Mouse (Mus musculus) left cerebral cortex, postnatal 10 days (tissue): ENCODE data around the gene 4930404N11Rik. TPM values are rescaled to one million over a fixed set of nuclear protein-coding genes. Genes with fewer than 3 reads are reported as not detected.

Experiments used
- DNase-seq, 2 experiments: peaks; one replicate each; pipeline ENCODE4 v3.0.0; 2021 to 2022; ENCODE audit warnings: low spot score in 2 of 2, mixed read lengths in 1 of 2; ENCODE audit errors: extremely low spot score in 1 of 2
- intact Hi-C: fragments of 180-260 bp; cut with DNase I; formaldehyde crosslinking; loops from one replicate; pipeline ENCODE4 v1.15.1; 2025
- total RNA-seq, 2 experiments: library from RNA; stranded (reverse); gene quantifications; 2 replicates each; pipeline ENCODE4 v1.2.3; 2021

The 4930404N11Rik gene
- total RNA-seq, 2 experiments from 2014 or later: 1.2 to 1.7 TPM

DNA sequence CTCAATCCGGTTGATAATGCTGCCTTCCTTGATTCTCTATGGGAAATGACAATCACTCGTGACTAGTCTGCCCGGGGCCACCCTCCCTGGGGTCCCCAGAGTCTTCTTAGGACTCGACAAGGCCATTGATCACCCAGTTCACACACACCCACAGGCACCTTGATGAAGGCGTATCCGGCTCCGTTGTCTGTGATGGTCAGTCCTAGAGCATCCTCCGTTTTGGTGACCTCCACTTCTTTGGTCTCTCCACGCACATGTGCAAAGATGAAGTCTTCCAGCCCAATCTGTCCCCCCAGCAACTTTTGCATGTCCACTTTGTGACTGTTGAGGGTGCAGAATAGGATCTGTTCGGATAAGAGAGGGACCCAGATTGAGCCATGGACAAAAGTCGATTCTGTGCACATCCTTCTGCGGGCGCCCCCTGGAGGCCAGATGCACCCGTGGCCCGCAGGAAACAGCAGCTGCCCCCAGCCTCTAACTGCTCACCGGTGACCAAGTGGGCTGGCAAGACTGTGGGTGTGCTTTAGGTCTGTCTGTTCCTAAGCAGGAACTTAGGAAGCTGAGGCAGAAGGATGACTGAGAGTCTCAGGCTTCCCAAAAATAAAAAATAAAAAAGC is 24.2 kb downstream of the 4930404N11Rik start:
- intact Hi-C loops: no loop called here
- DNase-seq: peak in 1 of 2 experiments; percentile 80

DNA sequence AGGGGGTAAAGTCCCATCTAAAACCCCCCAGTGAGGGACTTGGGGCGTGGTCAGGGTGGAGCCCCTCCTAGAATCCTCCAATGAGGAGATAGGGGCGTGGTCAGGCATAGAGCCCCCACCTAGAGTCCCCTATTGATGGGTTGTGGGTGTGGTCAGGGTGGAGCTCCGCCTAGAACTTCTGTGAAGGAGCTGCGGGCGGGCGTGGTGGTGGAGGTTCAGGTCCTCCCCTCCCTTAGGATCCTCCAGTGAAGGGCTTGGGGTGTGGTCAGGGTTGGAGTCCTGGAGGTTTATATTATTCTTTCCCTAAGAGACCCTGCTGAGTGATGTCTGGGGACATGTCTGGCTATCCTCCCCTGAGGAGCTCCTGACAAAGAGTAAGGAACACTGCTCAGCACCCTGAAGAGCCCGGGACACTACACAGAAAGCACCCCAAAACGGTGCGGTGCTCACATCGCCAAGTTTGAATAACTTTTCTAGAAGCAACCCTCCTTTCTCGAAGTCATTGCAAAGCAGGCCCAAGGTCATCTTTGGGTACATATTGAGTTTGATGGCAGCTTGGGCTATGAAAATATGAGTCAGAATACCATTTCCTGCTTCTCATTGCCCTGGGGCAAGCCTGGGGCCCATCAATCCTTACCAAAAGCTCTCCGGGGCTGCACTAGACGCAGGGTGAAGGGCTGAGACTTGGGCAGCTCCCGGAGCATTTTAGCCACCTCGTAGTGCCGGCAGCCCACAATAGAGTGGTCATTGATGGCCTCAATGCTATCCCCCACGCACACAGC is 24.9 kb downstream of the 4930404N11Rik start:
- no peak for DNase-seq
- intact Hi-C loops: no loop called here

DNA sequence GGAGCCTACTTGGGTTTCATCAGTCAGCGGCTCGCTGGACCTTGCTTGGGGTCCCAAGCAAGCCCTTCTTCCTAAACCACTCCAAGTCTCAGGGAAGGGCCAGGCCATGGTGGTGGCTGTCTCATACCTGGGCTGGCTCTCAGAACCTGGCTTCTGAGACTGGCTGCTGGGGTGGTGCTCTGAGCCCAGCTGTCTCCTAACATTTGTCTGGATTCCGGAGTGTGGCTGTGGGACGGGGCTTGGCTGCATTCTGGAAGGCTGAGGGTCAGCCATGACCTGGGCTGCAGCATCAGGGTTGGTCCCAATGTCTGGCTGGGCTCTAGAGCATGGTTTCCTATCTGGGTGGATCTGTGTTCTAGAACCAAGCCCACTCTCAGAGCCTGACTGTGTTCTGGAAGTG is 29.1 kb downstream of the 4930404N11Rik start:
- no peak for DNase-seq
- intact Hi-C loops: no loop called here

DNA sequence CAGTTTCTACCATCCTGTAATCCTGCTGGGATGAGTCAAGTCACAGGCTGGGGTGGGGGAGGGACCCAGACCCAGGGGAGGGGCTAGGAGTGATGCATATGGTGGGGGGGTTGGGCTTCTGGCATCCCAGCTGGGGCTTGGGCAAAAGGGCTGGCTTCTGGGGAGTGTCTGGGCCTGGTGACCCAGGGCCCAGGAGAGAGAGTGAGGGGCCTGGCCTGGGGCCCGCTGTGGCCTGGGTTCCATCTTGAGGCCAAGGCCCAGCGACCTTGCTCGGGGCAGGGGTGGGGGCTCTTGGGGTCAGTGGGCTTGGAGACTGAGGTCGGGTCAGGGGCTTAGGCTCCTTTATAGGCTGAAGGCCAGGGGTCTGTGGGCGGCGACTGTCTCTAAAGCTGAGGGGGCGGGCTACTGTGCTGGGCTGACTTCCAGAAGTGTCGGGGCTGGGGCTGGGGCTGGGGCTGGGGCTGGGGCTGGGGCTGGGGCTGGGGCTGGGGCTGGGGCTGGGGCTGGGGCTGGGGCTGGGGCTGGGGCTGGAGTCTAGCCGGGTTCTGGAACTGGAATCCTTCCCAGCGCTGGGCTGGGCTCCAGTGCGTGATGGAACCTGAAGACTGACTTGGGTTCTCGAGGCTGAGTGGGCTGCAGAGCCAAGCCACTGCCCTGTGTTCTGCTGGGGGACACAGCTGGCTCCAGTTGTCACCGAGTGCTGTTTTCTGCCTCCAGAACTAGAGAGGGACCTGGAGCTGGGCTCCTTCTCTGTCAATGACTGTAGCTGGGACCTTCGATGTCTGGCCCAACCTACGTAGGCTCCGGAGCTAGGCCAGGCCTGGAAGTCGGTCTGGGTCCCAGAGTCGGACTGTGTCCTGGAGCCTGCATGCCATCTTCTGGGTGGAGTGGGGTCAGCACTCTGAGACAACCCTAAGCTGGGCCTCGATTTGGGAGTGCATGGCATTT is 29.9 kb downstream of the 4930404N11Rik start:
- intact Hi-C loops: no loop called here
- DNase-seq: no peak

DNA sequence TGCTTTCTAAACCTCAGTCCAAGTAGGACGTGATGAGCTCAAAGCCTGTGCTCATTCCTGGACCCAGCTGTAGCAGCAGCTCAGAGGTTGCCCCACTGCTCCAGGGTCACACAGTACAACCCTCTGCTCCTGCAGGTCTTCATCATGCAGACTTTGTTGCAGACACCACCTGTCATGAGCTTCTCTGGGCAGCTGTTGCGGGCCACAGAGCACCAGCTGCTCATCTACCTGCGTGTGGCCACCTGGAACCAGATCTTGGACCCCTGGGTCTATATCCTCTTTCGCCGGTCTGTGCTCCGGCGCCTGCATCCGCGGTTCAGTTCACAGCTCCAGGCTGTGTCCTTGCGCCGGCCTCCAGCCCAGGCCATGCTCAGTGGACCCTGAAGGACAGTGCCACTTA is 31.3 kb downstream of the 4930404N11Rik start:
- intact Hi-C loops: no loop called here
- DNase-seq: no peak

DNA sequence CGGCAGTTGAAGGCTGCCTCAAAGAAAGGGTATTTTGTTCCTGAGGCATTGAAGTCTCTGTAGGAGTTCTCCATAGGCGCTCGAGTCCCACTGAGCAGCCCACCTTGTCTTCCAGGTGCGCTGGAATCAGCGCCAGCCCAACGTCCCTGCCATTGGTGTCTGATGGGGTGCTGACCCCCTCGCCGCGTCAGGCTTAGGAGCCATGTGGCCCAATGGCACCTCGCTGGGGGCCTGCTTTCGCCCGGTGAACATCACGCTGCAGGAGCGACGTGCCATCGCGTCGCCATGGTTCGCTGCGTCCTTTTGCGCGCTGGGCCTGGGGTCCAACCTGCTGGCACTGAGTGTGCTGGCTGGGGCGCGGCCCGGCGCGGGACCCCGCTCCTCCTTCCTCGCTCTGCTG is 33.3 kb downstream of the 4930404N11Rik start:
- DNase-seq: no peak
- intact Hi-C loops: no loop called here

DNA sequence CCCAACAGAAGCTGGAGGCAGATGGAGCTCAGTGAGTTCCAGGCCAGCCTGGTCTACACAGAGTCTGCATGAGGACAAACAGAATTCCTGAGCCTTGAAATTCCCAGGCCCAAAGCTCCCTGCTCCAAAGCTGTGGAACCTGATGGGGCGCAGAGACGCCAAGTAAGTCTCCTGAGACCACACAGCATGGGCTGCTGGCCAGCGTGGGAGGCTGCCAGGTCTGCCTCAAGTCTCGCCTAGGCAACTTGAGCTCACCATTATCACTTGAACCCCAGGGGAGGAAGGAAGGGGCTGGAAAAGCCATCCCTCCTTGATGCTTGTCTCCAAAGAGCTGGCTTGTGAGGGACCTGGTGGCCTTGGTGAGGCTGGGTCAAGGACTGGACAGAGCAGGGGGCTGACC is 35.6 kb downstream of the 4930404N11Rik start:
- DNase-seq: no peak
- intact Hi-C loops: no loop called here

DNA sequence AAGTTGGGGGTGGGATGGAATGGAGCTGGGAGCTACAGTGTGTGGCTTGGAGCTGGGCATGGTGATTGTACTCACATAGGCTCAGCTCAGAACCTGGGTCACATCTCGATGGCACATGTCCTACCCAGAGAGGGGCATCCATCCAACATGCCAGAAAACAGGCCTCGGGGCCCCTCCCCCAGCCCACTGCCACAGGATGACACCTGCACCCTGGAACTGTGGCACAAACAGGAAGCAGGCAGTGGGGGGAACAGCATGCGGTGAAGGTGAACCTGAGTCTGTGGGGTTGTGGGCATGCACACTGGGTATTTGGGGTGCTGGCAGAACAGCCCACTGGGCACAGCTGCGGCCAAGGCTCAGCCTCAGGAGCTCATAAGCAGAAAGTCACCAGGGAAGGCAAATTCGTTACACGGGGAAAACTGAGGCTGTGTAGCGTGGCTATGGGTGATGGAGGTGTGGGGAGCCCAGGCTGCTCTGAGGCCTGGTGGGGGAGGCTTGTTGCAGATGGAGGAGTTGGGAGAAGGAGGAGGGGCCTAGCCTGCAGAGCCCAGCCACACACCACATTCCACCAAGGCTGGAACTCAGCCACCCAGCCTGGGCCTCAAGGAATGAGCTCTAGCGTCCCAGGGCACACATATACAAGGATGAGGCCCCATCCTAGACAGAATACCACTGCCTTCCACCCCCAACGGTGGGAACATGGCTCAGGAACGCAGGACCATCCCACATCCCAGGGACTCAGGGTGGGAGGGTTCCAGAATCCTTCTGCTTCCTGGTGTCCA is 36.2 kb downstream of the 4930404N11Rik start:
- intact Hi-C loops: no loop called here
- peak in 1 of 2 experiments; percentile 67 for DNase-seq

DNA sequence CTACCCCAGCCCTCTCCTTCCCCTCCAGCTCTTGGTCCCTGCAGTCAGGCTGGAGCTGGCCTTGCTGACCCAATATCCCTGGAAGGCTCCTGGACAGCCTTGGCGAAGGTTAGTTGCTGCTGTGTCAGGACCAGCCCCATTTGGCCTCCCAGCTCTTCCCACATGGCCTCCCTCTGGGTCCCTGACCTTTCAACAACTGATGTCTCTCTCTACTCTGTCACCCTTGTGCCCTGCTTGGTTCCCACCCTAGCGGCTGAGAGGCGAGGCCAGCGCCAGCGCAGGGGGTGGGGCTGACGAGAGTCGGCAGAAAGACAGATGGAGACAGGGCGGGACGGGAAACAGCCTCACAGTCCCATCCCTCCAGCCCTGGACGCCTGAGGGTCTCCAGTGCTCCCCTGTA is 37.2 kb downstream of the 4930404N11Rik start, which contains the start of gene Tbxa2r:
TSS of gene Tbxa2r (plus strand) at position 346 of the 400 bp plus-strand sequence.
- peak in 1 of 2 experiments; percentile 81 for DNase-seq
- intact Hi-C loops: no loop called here

DNA sequence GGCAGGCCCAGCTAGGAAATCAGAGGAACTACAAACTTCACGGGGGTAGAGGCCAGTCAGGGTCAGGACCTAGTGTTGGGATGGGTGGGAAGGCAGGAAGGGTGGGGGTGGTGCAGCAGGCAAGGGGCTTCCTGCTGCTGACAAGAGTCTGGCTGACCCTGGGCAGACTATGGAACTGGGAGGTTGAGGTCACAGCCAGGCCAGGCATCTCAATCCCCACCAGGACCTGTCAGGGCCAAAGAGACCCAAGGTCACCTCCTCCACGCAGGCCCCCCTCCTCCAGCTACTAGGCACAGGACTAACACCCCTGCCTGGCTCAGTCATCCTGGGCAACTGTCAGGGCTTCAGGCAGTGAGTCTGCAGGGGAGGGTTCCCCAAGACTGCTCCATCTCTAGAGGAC is 37.7 kb downstream of the 4930404N11Rik start:
- intact Hi-C loops: no loop called here
- DNase-seq: no peak

DNA sequence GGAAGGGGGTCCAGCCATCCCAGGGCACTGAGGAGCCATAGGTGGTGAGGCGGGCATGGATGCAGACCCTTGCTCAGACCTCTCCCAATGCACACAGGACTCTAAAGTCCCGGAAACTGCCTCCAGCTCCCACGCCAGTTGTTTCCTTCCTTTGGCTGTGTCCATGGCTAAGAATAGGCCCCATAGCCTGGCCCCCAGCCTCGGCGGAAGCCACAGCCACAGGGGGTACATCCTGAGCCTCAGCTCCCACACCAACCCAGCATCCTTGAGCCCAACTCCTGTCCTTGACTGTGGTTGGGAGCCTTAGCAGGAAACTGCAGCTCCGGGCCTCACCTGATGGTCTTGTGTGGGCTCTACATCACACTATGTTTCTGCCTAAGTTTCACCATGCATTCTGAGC is 38.8 kb downstream of the 4930404N11Rik start:
- intact Hi-C loops: no loop called here
- peak in 1 of 2 experiments; percentile 91 for DNase-seq

DNA sequence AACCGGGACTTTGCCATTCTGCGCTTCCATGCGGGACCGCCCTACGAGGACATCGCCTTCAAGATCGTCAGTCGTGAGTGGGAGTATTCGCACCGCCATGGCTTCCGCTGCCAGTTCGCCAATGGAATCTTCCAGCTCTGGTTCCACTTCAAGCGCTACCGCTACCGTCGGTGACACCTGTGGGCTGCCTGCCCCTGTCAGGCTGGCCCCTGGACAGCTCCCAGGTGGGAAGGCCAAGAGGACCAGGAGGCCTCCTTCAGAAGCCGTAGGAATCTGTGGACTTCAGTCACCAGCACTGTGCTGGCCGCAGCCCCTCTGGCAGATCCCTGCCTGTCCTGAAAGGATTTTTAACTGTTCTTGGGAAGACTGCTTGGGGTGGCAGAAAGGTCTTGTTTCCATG is 39.8 kb downstream of the 4930404N11Rik start:
- intact Hi-C loops: no loop called here
- DNase-seq: no peak

DNA sequence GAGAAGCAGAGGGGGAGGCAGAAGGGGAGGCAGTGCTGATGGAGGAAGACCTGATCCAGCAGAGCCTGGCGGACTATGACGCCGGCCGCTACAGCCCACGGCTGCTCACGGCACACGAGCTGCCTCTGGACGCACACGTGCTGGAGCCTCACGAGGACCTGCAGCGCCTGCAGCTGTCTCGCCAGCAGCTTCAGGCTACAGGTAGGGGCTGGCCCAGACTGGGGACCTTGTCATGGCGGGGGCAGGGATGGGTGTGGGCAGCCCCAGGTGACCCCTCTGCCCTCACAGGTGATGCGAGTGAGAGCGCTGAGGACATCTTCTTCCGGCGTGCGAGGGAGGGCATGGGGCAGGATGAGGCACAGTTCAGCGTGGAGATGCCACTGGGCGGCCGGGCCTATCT is 40.4 kb downstream of the 4930404N11Rik start:
- intact Hi-C loops: no loop called here
- DNase-seq: no peak

DNA sequence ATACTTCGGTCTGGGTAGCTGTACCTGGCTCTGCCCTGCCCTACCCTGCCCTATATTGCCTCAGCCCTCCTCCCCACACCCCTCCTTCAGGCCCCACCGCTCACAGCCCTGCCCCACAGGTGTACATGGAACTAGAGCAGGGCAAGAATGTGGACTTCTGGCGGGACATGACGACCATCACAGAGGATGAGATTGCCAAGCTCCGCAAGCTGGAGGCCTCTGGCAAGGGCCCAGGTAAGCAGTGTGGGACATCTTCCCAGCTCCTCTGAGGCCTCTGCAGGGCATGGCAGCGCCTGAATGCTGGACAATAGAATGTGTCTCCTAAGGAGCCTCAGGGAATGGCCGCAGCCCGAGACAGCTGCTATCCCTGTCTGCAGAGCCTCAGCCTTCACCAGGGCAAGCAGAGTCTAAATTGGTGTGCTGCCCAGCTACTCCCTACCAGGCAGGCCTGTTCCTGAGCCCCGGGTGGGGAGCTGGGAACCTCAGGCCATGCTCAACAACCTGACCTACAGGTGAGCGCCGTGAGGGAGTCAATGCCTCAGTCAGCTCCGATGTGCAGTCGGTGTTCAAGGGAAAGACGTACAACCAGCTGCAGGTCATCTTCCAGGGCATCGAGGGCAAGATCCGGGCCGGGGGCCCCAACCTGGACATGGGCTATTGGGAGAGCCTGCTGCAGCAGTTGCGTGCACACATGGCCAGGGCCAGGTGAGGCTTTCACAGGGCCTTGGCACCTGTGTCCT is 41.7 kb downstream of the 4930404N11Rik start:
- intact Hi-C loops: loop anchor here (5.0 kb wide), 1 partner anchor 37 kb away; no protein-coding TSS in a partner anchor
- DNase-seq: no peak

DNA sequence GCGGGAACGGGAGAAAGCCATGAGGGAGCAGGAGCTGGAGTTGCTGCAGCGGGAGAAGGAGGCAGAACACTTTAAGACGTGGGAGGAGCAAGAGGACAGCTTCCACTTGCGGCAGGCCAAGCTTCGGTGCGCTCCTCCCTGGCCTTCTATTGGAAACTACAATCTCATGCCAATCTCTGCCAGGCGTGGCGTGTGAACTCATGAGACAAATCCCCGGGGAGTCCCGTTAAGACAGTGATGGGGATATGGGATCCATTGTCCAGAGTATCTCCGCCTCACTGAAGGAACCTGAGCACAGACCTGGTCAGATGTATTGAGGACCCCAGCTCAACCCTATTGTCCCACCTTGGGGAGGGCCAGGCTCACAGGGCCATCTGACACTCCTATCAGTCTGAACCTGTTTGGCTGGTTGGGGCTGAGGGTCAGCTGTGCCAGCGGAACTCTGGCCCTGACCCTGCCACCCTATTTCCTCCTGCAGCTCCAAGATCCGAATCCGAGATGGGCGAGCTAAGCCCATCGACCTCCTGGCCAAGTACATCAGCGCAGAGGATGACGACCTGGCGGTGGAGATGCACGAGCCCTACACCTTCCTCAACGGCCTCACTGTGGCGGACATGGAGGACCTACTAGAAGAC is 42.4 kb downstream of the 4930404N11Rik start:
- intact Hi-C loops: loop anchor here (5.0 kb wide), 1 partner anchor 36 kb away; no protein-coding TSS in a partner anchor
- DNase-seq: no peak

DNA sequence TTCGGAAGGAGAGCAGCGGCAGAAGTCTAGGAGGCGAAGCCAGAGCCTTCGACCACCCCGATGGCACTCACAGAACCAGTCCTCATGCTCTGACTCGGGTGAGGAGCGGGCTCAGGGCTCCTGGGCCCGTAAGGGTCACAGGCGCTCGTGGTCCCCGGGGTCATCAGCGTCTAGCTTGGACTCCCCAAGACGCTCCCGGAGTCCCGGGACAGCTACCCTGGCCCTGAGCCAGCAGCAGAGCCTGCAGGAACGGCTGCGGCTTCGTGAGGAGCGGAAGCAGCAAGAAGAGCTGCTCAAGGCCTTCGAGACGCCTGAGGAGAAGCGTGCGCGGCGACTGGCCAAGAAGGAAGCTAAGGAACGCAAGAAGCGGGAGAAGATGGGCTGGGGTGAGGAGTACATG is 43.2 kb downstream of the 4930404N11Rik start:
- peak in 1 of 2 experiments; percentile 72 for DNase-seq
- intact Hi-C loops: loop anchor here (5.0 kb wide), 1 partner anchor 35 kb away; no protein-coding TSS in a partner anchor

DNA sequence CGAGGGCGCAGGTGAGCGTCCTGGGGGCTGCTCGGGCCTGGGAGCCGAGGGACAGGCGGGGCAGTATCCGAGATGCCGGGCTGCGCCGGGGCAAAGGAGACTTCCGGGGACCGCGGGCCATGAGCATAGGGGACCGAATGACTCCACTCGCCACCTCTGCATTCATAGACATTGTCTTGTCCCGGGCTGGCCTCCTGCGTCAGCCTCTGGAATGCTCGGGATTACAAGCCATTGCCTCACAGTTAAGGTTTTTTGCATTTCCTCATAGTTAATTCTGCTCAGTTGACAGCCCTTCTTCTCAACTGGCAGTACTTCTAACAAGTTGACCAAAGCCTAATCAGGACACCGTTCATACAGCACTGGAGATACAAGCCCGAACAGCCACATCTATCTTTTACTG is 44.2 kb downstream of the 4930404N11Rik start:
- intact Hi-C loops: loop anchor here (5.0 kb wide), 1 partner anchor 34 kb away; no protein-coding TSS in a partner anchor
- no peak for DNase-seq
